Mouse (Mus musculus) ES-Bruce4 (cell line): ENCODE measurements at regions not wholly inside any gene's neighbourhood (a gene's known extent, or its start where the extent isn't known, plus 50 kb on each side); places are given as distances from the start of the nearest gene placed in this dataset.

ENCODE experiments used
- CTCF ChIP-seq: IDR thresholded peaks from one replicate; pipeline ENCODE4 v1.8.1; 2011; ENCODE audit warnings: low read depth, low read length
- EP300 ChIP-seq: IDR thresholded peaks from 2 replicates; pipeline ENCODE4 v1.6.1; 2011; ENCODE audit warnings: low read depth, low read length; ENCODE audit not compliant: insufficient read depth

GRCm38 (mm10) chr16:9303134-9303533, 473.2 kb downstream of the 1810013L24Rik start:
- no peak for TF ChIP-seq CTCF
- no peak for TF ChIP-seq EP300
